Mouse (Mus musculus) stomach, postnatal 0 days (tissue): ENCODE data around the gene Tia1. TPM values are rescaled to one million over a fixed set of nuclear protein-coding genes. Genes with fewer than 3 reads are reported as not detected.

Experiments used
- ATAC-seq: fragments of 200-750 bp; cut with Nextera tagmentation; 2 replicates; pipeline ENCODE4 v1.8.0; 2017; ENCODE audit not compliant: low FRiP score, low TSS enrichment
- DNase-seq: peaks from one replicate; pipeline ENCODE4 v3.0.0-alpha.2; 2016; ENCODE audit warnings: low spot score
- H3K27ac ChIP-seq: fragments of 300-500 bp; sonication (generic); replicated peaks from 2 replicates; pipeline ENCODE4 v1.5.1; 2014; ENCODE audit warnings: mild to moderate bottlenecking, control low read depth
- H3K27me3 ChIP-seq: fragments of 300-500 bp; sonication (generic); 2 replicates; pipeline ENCODE4 v1.6.1; 2014; ENCODE audit warnings: low read length; ENCODE audit not compliant: control insufficient read depth, insufficient read depth
- H3K36me3 ChIP-seq: fragments of 300-500 bp; sonication (generic); 2 replicates; pipeline ENCODE4 v1.6.1; 2014; ENCODE audit warnings: low read length, mixed read lengths; ENCODE audit not compliant: control insufficient read depth, insufficient read depth
- H3K4me1 ChIP-seq: fragments of 300-500 bp; sonication (generic); replicated peaks from 2 replicates; pipeline ENCODE4 v1.6.1; 2014; ENCODE audit warnings: antibody characterized with exemption; ENCODE audit not compliant: control insufficient read depth, insufficient read depth
- H3K4me2 ChIP-seq: fragments of 300-500 bp; sonication (generic); replicated peaks from 2 replicates; pipeline ENCODE4 v1.6.1; 2014; ENCODE audit warnings: low read depth, mild to moderate bottlenecking, control low read depth, moderate library complexity
- H3K4me3 ChIP-seq: fragments of 300-500 bp; sonication (generic); 2 replicates; pipeline ENCODE4 v1.5.1; 2014; ENCODE audit warnings: low read depth, low read length, control low read depth
- H3K9ac ChIP-seq: fragments of 300-500 bp; sonication (generic); 2 replicates; pipeline ENCODE4 v1.6.1; 2014; ENCODE audit warnings: mild to moderate bottlenecking, low read length, control low read depth, mixed read lengths
- H3K9me3 ChIP-seq: fragments of 300-500 bp; sonication (generic); 2 replicates; pipeline ENCODE4 v1.6.1; 2016; ENCODE audit warnings: low read length; ENCODE audit not compliant: control insufficient read depth
- CTCF ChIP-seq: IDR thresholded peaks from 2 replicates; pipeline ENCODE4 v1.5.1; 2016; ENCODE audit warnings: antibody characterized with exemption, low read depth, mild to moderate bottlenecking, moderate library complexity
- EP300 ChIP-seq: optimal IDR thresholded peaks from 2 replicates; pipeline ENCODE3; 2016; ENCODE audit warnings: antibody characterized with exemption
- WGBS: fragments of 180-500 bp; shearing (Covaris S2); extraction: QIAGEN DNeasy Blood & Tissue Kit; methylation state at CpG from one replicate; pipeline ENCODE4 v1.1.7; 2014; 5-methylcytosine and 5-hydroxymethylcytosine counted together
- polyA plus RNA-seq: library from polyadenylated mRNA; unstranded; fragments of >200 nt; fragmentation: Nextera tagmentation; extraction: Ambion mirVana; gene quantifications from 2 replicates; pipeline ENCODE4 v1.2.1, GENCODE M21; 2015

Tia1 gene
- polyA plus RNA-seq = 44.6 and 47.2 TPM in 2 replicates

GRCm38 (mm10) chr6:86404100-86404861 lies at the start of gene Tia1:
Gene Tia1 (plus strand): TSS chr6:86404219.
- peak; percentile 94 for ATAC-seq

GRCm38 (mm10) chr6:86354948-86355347 lies 49.1 kb upstream of the Tia1 start:
- Histone ChIP-seq H3K4me3 (no peak overlapping the region), H3K27ac (no peak overlapping the region), H3K36me3 (no peaks in the 10 kb centered on the region), H3K9ac (no peak overlapping the region), H3K27me3 (no peaks in the 10 kb centered on the region), H3K4me1 (no peaks in the 10 kb centered on the region), H3K4me2 (no peak overlapping the region), H3K9me3 (no peaks in the 10 kb centered on the region)
- TF ChIP-seq EP300 (no peak), CTCF (peak; percentile 30; the same call in 1 of the 2 replicates)
- no peak for ATAC-seq
- 61% methylated on average over 3 of the region's 3 CpGs for WGBS
- DNase-seq = no peak

More at GRCm38 (mm10) chr6:86404100-86404861, at the start of gene Tia1:
- H3K36me3 ChIP-seq = no peaks in the 10 kb centered on the region
- WGBS = 0% methylated on average over 62 of the region's 62 CpGs
- peak within 1 kb of the TSS; percentile 95 for H3K9ac ChIP-seq
- H3K27ac ChIP-seq = peak within 1 kb of the TSS; percentile 100
- no peaks in the 10 kb centered on the region for H3K27me3 ChIP-seq
- H3K4me3 ChIP-seq = peak within 1 kb of the TSS; percentile 87
- H3K4me1 ChIP-seq = no peaks in the 10 kb centered on the region
- peak; percentile 96 for DNase-seq
- no peaks in the 10 kb centered on the region for H3K9me3 ChIP-seq
- no peak for TF ChIP-seq EP300
- no peak for TF ChIP-seq CTCF
- H3K4me2 ChIP-seq = peak within 1 kb of the TSS; percentile 65

GRCm38 (mm10) chr6:86356956-86357355 lies 47.1 kb upstream of the Tia1 start:
- TF ChIP-seq CTCF (no peak), EP300 (no peak)
- Histone ChIP-seq H3K27me3 (no peaks in the 10 kb centered on the region), H3K36me3 (no peaks in the 10 kb centered on the region), H3K27ac (no peak overlapping the region), H3K9me3 (no peaks in the 10 kb centered on the region), H3K4me3 (no peak overlapping the region), H3K4me2 (no peak overlapping the region), H3K9ac (no peak overlapping the region), H3K4me1 (no peaks in the 10 kb centered on the region)
- WGBS = 69% methylated on average over 9 of the region's 9 CpGs
- DNase-seq = no peak
- ATAC-seq = no peak

- WGBS = 65% methylated on average over 7 of the region's 7 CpGs
Measured at GRCm38 (mm10) chr6:86360691-86361090, 43.3 kb upstream of the Tia1 start.

GRCm38 (mm10) chr6:86361373-86361772 lies 42.6 kb upstream of the Tia1 start:
- DNase-seq = no peak
- Histone ChIP-seq H3K27me3 (no peaks in the 10 kb centered on the region), H3K4me1 (no peaks in the 10 kb centered on the region), H3K4me2 (no peak overlapping the region), H3K36me3 (no peaks in the 10 kb centered on the region), H3K4me3 (no peak overlapping the region), H3K27ac (no peak overlapping the region), H3K9ac (no peak overlapping the region), H3K9me3 (no peaks in the 10 kb centered on the region)
- 88% methylated on average over 7 of the region's 7 CpGs for WGBS
- no peak for ATAC-seq
- no peak for TF ChIP-seq EP300
- TF ChIP-seq CTCF = peak; percentile 40

More at GRCm38 (mm10) chr6:86360691-86361090, 43.3 kb upstream of the Tia1 start:
- H3K27ac ChIP-seq = no peak overlapping the region
- no peaks in the 10 kb centered on the region for H3K27me3 ChIP-seq
- H3K9ac ChIP-seq = no peak overlapping the region
- no peak for ATAC-seq
- H3K36me3 ChIP-seq = no peaks in the 10 kb centered on the region
- H3K9me3 ChIP-seq = no peaks in the 10 kb centered on the region
- no peak for TF ChIP-seq CTCF
- no peak for TF ChIP-seq EP300
- no peak overlapping the region for H3K4me2 ChIP-seq
- no peaks in the 10 kb centered on the region for H3K4me1 ChIP-seq
- no peak for DNase-seq
- no peak overlapping the region for H3K4me3 ChIP-seq

- DNase-seq (peak; percentile 71), ATAC-seq (peak; percentile 25; the same call in 1 of the 2 replicates)
- 3% methylated on average over 17 of the region's 17 CpGs for WGBS
- H3K4me3 ChIP-seq = peak overlapping the region; percentile 70
- H3K9me3 ChIP-seq = no peaks in the 10 kb centered on the region
- no peaks in the 10 kb centered on the region for H3K36me3 ChIP-seq
- no peak overlapping the region for H3K27ac ChIP-seq
- H3K4me2 ChIP-seq = peak overlapping the region; percentile 88
- H3K27me3 ChIP-seq = no peaks in the 10 kb centered on the region
- peak overlapping the region; percentile 41 for H3K9ac ChIP-seq
- no peaks in the 10 kb centered on the region for H3K4me1 ChIP-seq
- TF ChIP-seq CTCF (peak; percentile 95), EP300 (no peak)
Measured at GRCm38 (mm10) chr6:86364442-86365141, 39.4 kb upstream of the Tia1 start.
